Mouse (Mus musculus): ENCODE results near the gene Olfr20.
"Not testable (repeated sequence)": the region's sequence is repeated elsewhere in the genome, so short reads cannot be mapped to it uniquely, and the experiment has no call there.

The Olfr20 gene

GRCm38 (mm10) chr11:73350483-73350882 is at the start of gene Olfr20:
Gene Olfr20 (plus strand): TSS chr11:73350783.
- DNase-seq (ENCODE audit: low spot score) = no peak

- DNase-seq (ENCODE audit: low spot score) = no peak
Observed at GRCm38 (mm10) chr11:73303123-73303522, 47.5 kb upstream of the Olfr20 start.

- DNase-seq (ENCODE audit: low spot score) = no peak
Observed at GRCm38 (mm10) chr11:73315961-73316360, 34.6 kb upstream of the Olfr20 start.

- not testable (repeated sequence) for DNase-seq (ENCODE audit: low spot score)
Observed at GRCm38 (mm10) chr11:73318581-73318980, 32.0 kb upstream of the Olfr20 start.

GRCm38 (mm10) chr11:73321064-73321463 is 29.5 kb upstream of the Olfr20 start:
- DNase-seq (ENCODE audit: low spot score) = not testable (repeated sequence)

GRCm38 (mm10) chr11:73323906-73324830 is 26.4 kb upstream of the Olfr20 start:
- DNase-seq (ENCODE audit: low spot score) = no peak

GRCm38 (mm10) chr11:73326485-73326886 is 24.1 kb upstream of the Olfr20 start:
- no peak for DNase-seq (ENCODE audit: low spot score)

GRCm38 (mm10) chr11:73327361-73327760 is 23.2 kb upstream of the Olfr20 start:
- no peak for DNase-seq (ENCODE audit: low spot score)

- DNase-seq (ENCODE audit: low spot score) = no peak
Observed at GRCm38 (mm10) chr11:73329442-73329841, 21.1 kb upstream of the Olfr20 start, which contains the start of the genes Aspa, Gm49340 and Spata22. Gene Aspa (minus strand): TSS chr11:73329596. Gene Gm49340 (plus strand): TSS chr11:73329741. Gene Spata22 (plus strand): TSS chr11:73329741.

- DNase-seq (ENCODE audit: low spot score) = no peak
Observed at GRCm38 (mm10) chr11:73333357-73333756, 17.2 kb upstream of the Olfr20 start.

GRCm38 (mm10) chr11:73336919-73337318 is 13.7 kb upstream of the Olfr20 start:
- no peak for DNase-seq (ENCODE audit: low spot score)

GRCm38 (mm10) chr11:73370946-73371345 is 20.4 kb downstream of the Olfr20 start, which contains the start of gene Olfr376:
Gene Olfr376 (plus strand): TSS chr11:73371246.
- DNase-seq (ENCODE audit: low spot score) = no peak

GRCm38 (mm10) chr11:73395374-73395773 is 44.8 kb downstream of the Olfr20 start:
- no peak for DNase-seq (ENCODE audit: low spot score)

GRCm38 (mm10) chr11:73399514-73399913 is 48.9 kb downstream of the Olfr20 start, which contains the start of gene Olfr1:
Gene Olfr1 (minus strand): TSS chr11:73399614.
- no peak for DNase-seq (ENCODE audit: low spot score)

Data from layer of hippocampus, adult 9-10 months (tissue).